Mouse (Mus musculus) limb, embryonic 11.5 days (tissue): ENCODE measurements around the gene Olfr316. TPM values are rescaled to one million over a fixed set of nuclear protein-coding genes. Genes with fewer than 3 reads are reported as not detected.
"Not testable (repeated sequence)": the region's sequence is repeated elsewhere in the genome, so short reads cannot be mapped to it uniquely, and the experiment has no call there.

Experiments
- ATAC-seq: fragments of 200-750 bp; cut with Nextera tagmentation; 2 replicates; pipeline ENCODE4 v1.8.0; 2017; ENCODE audit warnings: low read depth; ENCODE audit not compliant: insufficient number of reproducible peaks, low FRiP score, low TSS enrichment
- DNase-seq: peaks from one replicate; pipeline ENCODE4 v3.0.0-alpha.2; 2015; ENCODE audit warnings: low spot score
- H3K27ac ChIP-seq: fragments of 300-500 bp; sonication (generic); replicated peaks from 2 replicates; pipeline ENCODE4 v1.5.1; 2014; ENCODE audit warnings: low read depth, mild to moderate bottlenecking, low read length
- H3K27me3 ChIP-seq: fragments of 300-500 bp; sonication (generic); 2 replicates; pipeline ENCODE4 v1.6.1; 2014; ENCODE audit warnings: mild to moderate bottlenecking, low read length, mixed read lengths; ENCODE audit not compliant: control insufficient read depth, insufficient read depth
- H3K36me3 ChIP-seq: fragments of 300-500 bp; sonication (generic); 2 replicates; pipeline ENCODE4 v1.6.1; 2014; ENCODE audit warnings: mild to moderate bottlenecking, low read length, moderate library complexity, mixed read lengths; ENCODE audit not compliant: control insufficient read depth, insufficient read depth
- H3K4me1 ChIP-seq: fragments of 300-500 bp; sonication (generic); 2 replicates; pipeline ENCODE4 v1.6.1; 2014; ENCODE audit warnings: low read length, mixed read lengths; ENCODE audit not compliant: control insufficient read depth, insufficient read depth
- H3K4me2 ChIP-seq: fragments of 300-500 bp; sonication (generic); 2 replicates; pipeline ENCODE4 v1.6.1; 2014; ENCODE audit warnings: low read depth, mild to moderate bottlenecking, moderate library complexity; ENCODE audit not compliant: severe bottlenecking
- H3K4me3 ChIP-seq: fragments of 300-500 bp; sonication (generic); 2 replicates; pipeline ENCODE4 v1.5.1; 2014; ENCODE audit warnings: low read depth, low read length
- H3K9ac ChIP-seq: fragments of 300-500 bp; sonication (generic); 2 replicates; pipeline ENCODE4 v1.6.1; 2014; ENCODE audit warnings: mild to moderate bottlenecking, low read length
- H3K9me3 ChIP-seq: fragments of 300-500 bp; sonication (generic); 2 replicates; pipeline ENCODE4 v1.6.1; 2016; ENCODE audit warnings: low read length; ENCODE audit not compliant: control insufficient read depth
- WGBS: fragments of 180-500 bp; shearing (Covaris S2); extraction: QIAGEN DNeasy Blood & Tissue Kit; methylation state at CpG from one replicate; pipeline ENCODE4 v1.1.7; 2014; 5-methylcytosine and 5-hydroxymethylcytosine counted together
- polyA plus RNA-seq: library from polyadenylated mRNA; unstranded; fragments of >200 nt; fragmentation: Nextera tagmentation; extraction: Ambion mirVana; gene quantifications from 2 replicates; pipeline ENCODE4 v1.2.1, GENCODE M21; 2014

Olfr316 gene
- polyA plus RNA-seq, 1 experiment from 2014 or later, result not detected

DNA sequence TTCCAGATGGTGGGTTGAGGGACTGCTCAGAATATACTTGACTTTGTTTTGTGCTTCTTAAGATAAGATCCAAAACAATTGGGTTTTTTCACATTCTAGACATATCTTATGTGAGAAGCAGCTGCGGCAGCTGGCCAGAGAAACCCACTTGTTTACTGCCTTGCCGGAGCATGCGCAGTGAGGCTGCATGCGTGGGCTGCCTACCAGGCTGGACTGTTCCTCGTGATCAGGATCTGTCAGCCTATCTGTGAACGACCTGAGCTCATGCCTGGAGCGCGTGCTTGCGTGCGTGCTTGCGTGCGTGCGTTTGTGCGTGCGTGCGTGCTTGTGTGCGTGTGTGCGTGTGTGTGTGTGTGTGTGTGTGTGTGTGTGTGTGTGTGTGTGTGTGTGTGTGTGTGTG lies 1.4 kb upstream of the Olfr316 start:
- H3K4me3 ChIP-seq, H3K4me1 ChIP-seq, H3K27me3 ChIP-seq, H3K36me3 ChIP-seq, ATAC-seq, H3K4me2 ChIP-seq, H3K27ac ChIP-seq, H3K9me3 ChIP-seq, H3K9ac ChIP-seq, DNase-seq: not testable (repeated sequence)
- 86% methylated on average over 18 of the region's 18 CpGs for WGBS

DNA sequence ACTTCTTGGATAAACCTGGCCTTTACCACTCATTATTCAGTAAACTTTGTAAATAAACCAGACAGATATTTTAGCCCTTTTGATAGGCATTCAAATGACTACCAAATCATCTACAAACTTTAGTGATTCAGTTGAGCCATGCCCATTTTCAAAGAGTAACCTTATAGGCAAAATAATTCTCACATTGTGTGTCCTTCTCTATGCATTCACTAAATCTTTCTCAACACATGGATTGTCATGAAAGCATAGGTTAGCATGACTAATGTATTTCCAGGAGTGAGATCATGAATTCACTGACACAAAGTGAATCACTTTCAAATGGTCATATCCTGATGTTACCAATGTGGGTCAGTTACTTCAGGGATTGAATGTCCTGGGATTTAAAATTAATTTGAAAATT lies 20.4 kb downstream of the Olfr316 start, which contains the start of gene Olfr315:
Olfr315 (plus strand) TSS at position 301 of the 400 bp plus-strand sequence.
- H3K4me2 ChIP-seq, result no peak within 1 kb of the TSS
- H3K27me3 ChIP-seq, result no peaks in the 10 kb centered on the region
- no peak within 1 kb of the TSS for H3K27ac ChIP-seq
- H3K36me3 ChIP-seq, result no peaks in the 10 kb centered on the region
- no peaks in the 10 kb centered on the region for H3K4me1 ChIP-seq
- no peak within 1 kb of the TSS for H3K4me3 ChIP-seq
- H3K9ac ChIP-seq, result no peak within 1 kb of the TSS
- no peak for ATAC-seq
- no peak for DNase-seq
- H3K9me3 ChIP-seq, result no peaks in the 10 kb centered on the region

DNA sequence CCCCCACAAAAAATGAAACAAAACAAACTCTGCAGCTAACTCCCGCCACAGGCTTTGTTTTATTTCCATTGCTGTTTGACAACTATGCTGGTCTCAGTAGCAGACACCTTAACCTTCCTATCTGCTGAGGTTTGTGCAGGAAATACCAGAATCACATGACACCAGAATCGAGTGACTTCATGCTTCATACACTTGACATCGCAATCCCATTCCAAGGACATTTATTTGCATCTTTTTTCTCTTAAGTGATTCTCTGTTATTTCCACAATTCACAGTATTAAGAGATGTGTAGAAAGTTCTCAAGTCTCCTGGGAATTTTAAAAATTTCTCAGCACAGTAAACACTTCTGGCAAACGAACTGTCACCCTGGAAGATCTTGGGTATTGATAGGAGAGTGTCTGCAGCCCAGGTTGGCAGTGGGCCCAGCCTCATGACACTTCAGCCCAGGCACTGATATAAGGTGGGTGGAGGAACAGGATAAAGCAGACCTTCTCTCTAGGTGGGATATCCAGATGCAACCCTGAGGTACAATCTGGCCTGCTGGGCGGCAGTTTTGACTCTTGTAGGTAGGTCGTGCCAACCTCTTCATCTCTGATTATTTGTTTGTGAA lies 30.1 kb downstream of the Olfr316 start, which contains the start of gene Olfr314:
Olfr314 (plus strand) TSS at position 473 of the 610 bp plus-strand sequence.
- no peak for ATAC-seq
- Histone ChIP-seq H3K27me3 (no peaks in the 10 kb centered on the region), H3K9ac (no peak within 1 kb of the TSS), H3K27ac (no peak within 1 kb of the TSS), H3K4me1 (no peaks in the 10 kb centered on the region), H3K36me3 (no peaks in the 10 kb centered on the region), H3K4me2 (no peak within 1 kb of the TSS), H3K9me3 (no peaks in the 10 kb centered on the region), H3K4me3 (no peak within 1 kb of the TSS)
- DNase-seq, result no peak
- whole genome bisulfite sequencing, result 84% methylated on average over 6 of the region's 6 CpGs

DNA sequence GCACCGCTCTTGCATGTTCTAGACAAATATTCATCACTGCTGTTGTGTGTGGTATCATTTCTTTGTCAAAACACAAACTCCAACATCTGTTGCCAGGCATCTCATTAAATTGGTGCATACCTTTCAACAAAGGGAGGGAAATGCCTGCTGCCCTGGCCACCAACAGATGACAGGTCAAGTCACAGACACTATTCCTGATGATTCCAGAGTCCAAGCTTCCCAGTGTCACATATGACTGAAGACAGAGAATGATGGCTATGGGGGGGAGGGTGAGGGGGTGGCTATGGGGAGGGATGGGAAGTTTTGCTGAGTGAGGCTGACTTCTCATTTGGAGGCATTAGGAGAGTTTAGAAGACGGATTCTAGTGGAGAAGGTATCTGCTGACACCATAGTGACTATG lies 31.6 kb downstream of the Olfr316 start:
- Histone ChIP-seq H3K27ac (no peak overlapping the region), H3K4me3 (no peak overlapping the region), H3K4me1 (no peaks in the 10 kb centered on the region), H3K4me2 (no peak overlapping the region), H3K9me3 (no peaks in the 10 kb centered on the region), H3K36me3 (no peaks in the 10 kb centered on the region), H3K27me3 (no peaks in the 10 kb centered on the region), H3K9ac (no peak overlapping the region)
- DNase-seq (no peak), ATAC-seq (no peak)
- WGBS, result 75% methylated on average over 2 of the region's 2 CpGs

DNA sequence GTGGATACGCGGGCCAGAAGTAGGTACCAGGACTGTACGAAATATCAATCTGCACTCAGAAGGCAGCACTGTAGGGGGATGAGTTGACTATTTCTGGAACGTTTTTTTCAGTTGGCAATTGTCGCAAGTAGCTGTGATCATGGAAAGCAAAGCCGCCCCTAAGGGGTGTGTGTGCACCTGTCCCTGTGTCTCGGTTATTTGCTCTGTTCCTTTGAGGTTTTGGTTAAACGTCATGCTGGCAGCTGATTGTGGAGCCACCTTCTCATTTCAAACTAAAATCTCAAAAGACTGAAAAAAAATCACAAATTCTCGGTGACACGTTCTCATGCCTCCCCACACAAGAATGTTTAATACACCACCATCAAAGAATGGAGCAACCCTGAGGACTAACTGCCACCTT lies 35.1 kb downstream of the Olfr316 start:
- H3K4me3 ChIP-seq, result no peak overlapping the region
- WGBS, result 91% methylated on average over 10 of the region's 10 CpGs
- no peak overlapping the region for H3K27ac ChIP-seq
- H3K9ac ChIP-seq, result no peak overlapping the region
- H3K4me2 ChIP-seq, result no peak overlapping the region
- H3K9me3 ChIP-seq, result no peaks in the 10 kb centered on the region
- no peaks in the 10 kb centered on the region for H3K27me3 ChIP-seq
- DNase-seq, result no peak
- no peaks in the 10 kb centered on the region for H3K4me1 ChIP-seq
- no peaks in the 10 kb centered on the region for H3K36me3 ChIP-seq
- no peak for ATAC-seq

DNA sequence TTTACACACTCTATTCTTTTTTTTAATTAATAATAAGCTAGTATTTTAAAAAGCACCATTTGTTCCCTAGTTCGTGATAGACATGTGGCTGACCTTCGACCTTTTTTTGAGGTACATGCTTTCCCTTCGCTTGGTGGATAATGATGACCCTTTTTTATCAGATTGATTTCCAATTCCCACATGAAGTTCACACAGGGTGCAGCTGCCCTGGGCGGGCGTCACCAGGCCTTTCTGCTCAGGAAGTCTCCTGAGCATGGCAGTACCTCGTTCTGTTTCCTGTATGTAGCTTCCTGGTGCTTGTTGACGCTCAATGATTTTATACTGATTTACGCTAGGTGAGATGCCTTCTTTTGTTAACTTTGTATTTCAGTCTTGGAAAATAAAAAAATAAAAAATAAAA lies 35.8 kb downstream of the Olfr316 start:
- DNase-seq (no peak), ATAC-seq (no peak)
- Histone ChIP-seq H3K27ac (no peak overlapping the region), H3K4me2 (no peak overlapping the region), H3K4me3 (no peak overlapping the region), H3K9me3 (no peaks in the 10 kb centered on the region), H3K9ac (no peak overlapping the region), H3K27me3 (no peaks in the 10 kb centered on the region), H3K36me3 (no peaks in the 10 kb centered on the region), H3K4me1 (no peaks in the 10 kb centered on the region)
- WGBS, result 89% methylated on average over 8 of the region's 8 CpGs

DNA sequence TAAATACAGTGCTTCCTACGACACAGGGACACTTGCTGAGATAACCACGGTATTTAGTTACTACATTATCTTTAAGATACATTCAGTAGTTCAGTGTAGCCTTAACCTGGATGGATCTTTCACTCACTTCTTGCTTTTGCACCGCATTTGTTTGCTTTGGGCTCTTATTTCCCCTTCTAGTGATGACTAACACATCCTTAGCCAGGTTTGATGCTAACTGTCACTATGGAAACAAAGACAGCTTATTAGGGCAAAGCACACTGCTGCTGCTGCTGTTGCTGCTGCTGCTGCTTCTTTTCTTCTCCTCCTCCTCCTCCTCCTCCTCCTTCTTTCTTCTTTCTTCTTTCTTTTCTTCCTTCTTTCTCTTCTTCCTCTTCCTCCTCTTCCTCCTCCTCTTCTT lies 37.0 kb downstream of the Olfr316 start:
- H3K9me3 ChIP-seq, result no peaks in the 10 kb centered on the region
- no peak overlapping the region for H3K27ac ChIP-seq
- no peaks in the 10 kb centered on the region for H3K27me3 ChIP-seq
- no peaks in the 10 kb centered on the region for H3K36me3 ChIP-seq
- H3K4me2 ChIP-seq, result no peak overlapping the region
- H3K4me1 ChIP-seq, result no peaks in the 10 kb centered on the region
- DNase-seq (no peak), ATAC-seq (no peak)
- 40% methylated on average over 3 of the region's 3 CpGs for WGBS
- no peak overlapping the region for H3K4me3 ChIP-seq
- no peak overlapping the region for H3K9ac ChIP-seq

DNA sequence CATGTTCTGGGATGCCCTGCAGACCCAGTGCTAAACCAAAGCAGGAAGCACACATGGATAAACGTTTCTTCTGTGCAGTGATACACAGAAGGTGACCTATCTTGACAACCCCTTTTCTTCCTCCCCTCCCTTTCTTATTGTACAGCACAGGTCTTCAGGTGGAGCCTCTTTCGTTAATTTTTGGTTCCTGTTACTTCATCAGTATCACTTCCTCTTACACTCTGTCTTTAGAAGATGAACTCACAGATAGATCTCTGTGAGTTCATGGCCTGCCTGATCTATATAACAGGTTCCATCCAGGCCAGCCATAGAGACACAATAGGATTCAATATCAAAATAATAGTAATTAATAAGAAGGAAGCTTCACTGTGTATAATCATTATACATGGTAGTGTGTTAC lies 37.5 kb downstream of the Olfr316 start:
- Histone ChIP-seq H3K4me1 (no peaks in the 10 kb centered on the region), H3K9ac (no peak overlapping the region), H3K27me3 (no peaks in the 10 kb centered on the region), H3K4me2 (no peak overlapping the region), H3K27ac (no peak overlapping the region), H3K9me3 (no peaks in the 10 kb centered on the region), H3K36me3 (no peaks in the 10 kb centered on the region), H3K4me3 (no peak overlapping the region)
- no peak for ATAC-seq
- WGBS, result 47% methylated on average over 2 of the region's 2 CpGs
- DNase-seq, result no peak

DNA sequence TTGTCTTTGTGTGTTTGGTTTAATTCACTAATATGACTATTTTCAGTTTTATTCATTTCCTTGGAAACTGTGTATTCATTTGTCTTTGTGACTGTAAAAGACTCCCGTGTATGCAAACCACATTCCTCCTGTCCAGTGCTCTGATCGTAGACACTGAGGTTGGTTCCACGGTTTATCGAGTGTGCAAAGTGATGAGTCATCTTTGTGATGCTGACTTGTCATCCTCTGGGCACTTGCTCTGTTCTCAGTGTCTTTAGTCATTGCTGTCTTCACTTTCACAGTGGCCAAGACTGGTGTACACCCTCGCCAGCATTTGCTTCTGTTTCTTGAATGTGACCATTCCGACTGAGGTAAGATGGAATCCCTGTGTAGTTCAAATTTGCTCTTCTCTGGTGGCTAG lies 38.1 kb downstream of the Olfr316 start:
- H3K4me3 ChIP-seq, result no peak overlapping the region
- WGBS, result 92% methylated on average over 6 of the region's 6 CpGs
- H3K27ac ChIP-seq, result no peak overlapping the region
- DNase-seq, result no peak
- H3K27me3 ChIP-seq, result no peaks in the 10 kb centered on the region
- H3K4me1 ChIP-seq, result no peaks in the 10 kb centered on the region
- H3K9ac ChIP-seq, result no peak overlapping the region
- no peak overlapping the region for H3K4me2 ChIP-seq
- ATAC-seq, result no peak
- H3K36me3 ChIP-seq, result no peaks in the 10 kb centered on the region
- no peaks in the 10 kb centered on the region for H3K9me3 ChIP-seq
